Mouse (Mus musculus) liver, embryonic 16.5 days (tissue): ENCODE results near the gene Myom1. TPM values are rescaled to one million over a fixed set of nuclear protein-coding genes. Genes with fewer than 3 reads are reported as not detected.

ENCODE experiments used
- ATAC-seq: fragments of 200-750 bp; cut with Nextera tagmentation; 2 replicates; pipeline ENCODE4 v1.8.0; 2017; ENCODE audit warnings: low read depth, mild to moderate bottlenecking, moderate number of reproducible peaks, moderate library complexity
- H3K27ac ChIP-seq: fragments of 300-500 bp; sonication (generic); 2 replicates; pipeline ENCODE4 v1.5.1; 2014; ENCODE audit warnings: mild to moderate bottlenecking, low read length
- H3K27me3 ChIP-seq: fragments of 300-500 bp; sonication (generic); 2 replicates; pipeline ENCODE4 v1.6.1; 2014; ENCODE audit warnings: low read depth, low read length, mixed read lengths; ENCODE audit not compliant: control insufficient read depth, insufficient read depth
- H3K36me3 ChIP-seq: fragments of 300-500 bp; sonication (generic); 2 replicates; pipeline ENCODE4 v1.6.1; 2014; ENCODE audit warnings: mild to moderate bottlenecking; ENCODE audit not compliant: control insufficient read depth, insufficient read depth
- H3K4me1 ChIP-seq: fragments of 300-500 bp; sonication (generic); 2 replicates; pipeline ENCODE4 v1.6.1; 2014; ENCODE audit warnings: low read depth, low read length, mixed read lengths; ENCODE audit not compliant: control insufficient read depth
- H3K4me2 ChIP-seq: fragments of 300-500 bp; sonication (generic); 2 replicates; pipeline ENCODE4 v1.6.1; 2014; ENCODE audit warnings: low read depth, low read length, mixed read lengths
- H3K4me3 ChIP-seq: fragments of 300-500 bp; sonication (generic); 2 replicates; pipeline ENCODE4 v1.5.1; 2014; ENCODE audit warnings: low read depth, mild to moderate bottlenecking, low read length
- H3K9ac ChIP-seq: fragments of 300-500 bp; sonication (generic); 2 replicates; pipeline ENCODE4 v1.6.1; 2014; ENCODE audit warnings: low read depth, low read length
- H3K9me3 ChIP-seq: fragments of 300-500 bp; sonication (generic); replicated peaks from 2 replicates; pipeline ENCODE4 v1.6.1; 2016; ENCODE audit warnings: low read length; ENCODE audit not compliant: control insufficient read depth
- WGBS: fragments of 180-500 bp; shearing (Covaris S2); extraction: QIAGEN DNeasy Blood & Tissue Kit; methylation state at CpG from one replicate; pipeline ENCODE4 v1.1.7; 2014; ENCODE audit not compliant: insufficient replicate concordance; 5-methylcytosine and 5-hydroxymethylcytosine counted together
- polyA plus RNA-seq: library from polyadenylated mRNA; unstranded; fragments of >200 nt; fragmentation: Nextera tagmentation; extraction: Ambion mirVana; gene quantifications from 2 replicates; pipeline ENCODE4 v1.2.1, GENCODE M21; 2015

The Myom1 gene
- polyA plus RNA-seq, 1 experiment from 2014 or later, result 3.3 TPM

- Histone ChIP-seq H3K4me1 (peaks cover 10% of the 10 kb centered on the region), H3K27ac (no peak overlapping the region), H3K4me2 (no peak overlapping the region), H3K9me3 (no peaks in the 10 kb centered on the region), H3K4me3 (no peak overlapping the region), H3K36me3 (no peaks in the 10 kb centered on the region), H3K9ac (no peak overlapping the region), H3K27me3 (no peaks in the 10 kb centered on the region)
- WGBS, result 76% methylated on average over 4 of the region's 4 CpGs
- no peak for ATAC-seq
Measured at GRCm38 (mm10) chr17:71092341-71092740, 89.9 kb downstream of the Myom1 start.

DNA sequence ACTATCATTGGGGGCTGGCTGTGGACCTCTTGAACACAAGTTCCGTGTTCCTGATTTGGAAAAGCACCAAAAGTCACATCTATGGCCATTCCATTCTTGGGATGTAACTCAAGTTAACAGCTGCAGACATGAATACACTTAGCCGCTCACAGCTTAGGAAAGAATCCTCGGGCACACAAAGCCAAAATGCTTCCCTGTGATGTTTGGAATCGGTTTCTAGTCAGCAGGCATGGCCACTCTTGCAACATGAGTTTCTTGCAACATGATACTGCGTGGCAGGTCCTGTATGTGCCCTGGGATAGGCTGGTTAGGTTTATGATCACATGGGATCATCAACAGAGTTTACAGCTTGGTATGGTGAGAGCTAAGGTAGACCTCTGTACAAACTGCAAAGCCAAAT lies 91.4 kb downstream of the Myom1 start:
- ATAC-seq, result no peak
- Histone ChIP-seq H3K4me2 (no peak overlapping the region), H3K36me3 (no peaks in the 10 kb centered on the region), H3K9me3 (no peaks in the 10 kb centered on the region), H3K27ac (no peak overlapping the region), H3K9ac (no peak overlapping the region), H3K4me3 (no peak overlapping the region), H3K4me1 (peaks cover 6% of the 10 kb centered on the region), H3K27me3 (no peaks in the 10 kb centered on the region)
- 59% methylated on average over 5 of the region's 5 CpGs for WGBS

- Histone ChIP-seq H3K9ac (no peak overlapping the region), H3K27ac (no peak overlapping the region), H3K36me3 (no peaks in the 10 kb centered on the region), H3K4me3 (no peak overlapping the region), H3K4me2 (no peak overlapping the region), H3K27me3 (no peaks in the 10 kb centered on the region), H3K4me1 (peaks cover 6% of the 10 kb centered on the region), H3K9me3 (no peaks in the 10 kb centered on the region)
- ATAC-seq, result no peak
- WGBS, result 78% methylated on average over 3 of the region's 3 CpGs
Measured at GRCm38 (mm10) chr17:71094438-71094837, 92.0 kb downstream of the Myom1 start.

GRCm38 (mm10) chr17:71096557-71097208 lies 94.2 kb downstream of the Myom1 start:
- H3K27ac ChIP-seq, result no peak overlapping the region
- 65% methylated on average over 8 of the region's 8 CpGs for WGBS
- no peak for ATAC-seq

DNA sequence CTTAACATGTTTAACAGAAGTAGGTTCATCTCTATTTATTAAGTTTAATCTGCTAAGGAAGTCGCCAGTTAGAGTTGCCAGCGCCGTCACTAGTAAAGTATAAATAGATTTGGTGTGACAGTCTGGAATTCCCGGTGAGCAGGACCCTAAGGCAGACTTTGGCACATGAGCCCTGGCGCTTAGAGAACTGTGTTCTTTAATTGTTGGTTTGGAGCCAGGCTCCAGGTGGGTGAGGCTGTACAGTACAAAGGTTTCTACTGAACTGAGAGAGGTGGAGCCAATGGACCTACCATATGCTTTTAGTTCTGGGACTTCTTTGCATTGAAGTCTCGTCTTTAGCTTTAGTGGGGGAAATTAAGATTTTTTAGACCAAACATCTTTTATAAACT lies 94.8 kb downstream of the Myom1 start:
- Histone ChIP-seq H3K36me3 (no peaks in the 10 kb centered on the region), H3K9ac (0 out of 2 replicates have a peak overlapping the region, but pooled peaks have one; percentile 16), H3K27me3 (no peaks in the 10 kb centered on the region), H3K9me3 (no peaks in the 10 kb centered on the region), H3K4me3 (no peak overlapping the region), H3K4me1 (peaks cover 2% of the 10 kb centered on the region), H3K4me2 (no peak overlapping the region), H3K27ac (no peak overlapping the region; the same call in 1 of the 2 replicates)
- ATAC-seq, result peak; percentile 84
- WGBS, result 68% methylated on average over 6 of the region's 6 CpGs

More at GRCm38 (mm10) chr17:71096557-71097208, 94.2 kb downstream of the Myom1 start:
- Histone ChIP-seq H3K36me3 (no peaks in the 10 kb centered on the region), H3K27me3 (no peaks in the 10 kb centered on the region), H3K4me2 (no peak overlapping the region), H3K9me3 (no peaks in the 10 kb centered on the region), H3K4me3 (no peak overlapping the region), H3K9ac (no peak overlapping the region), H3K4me1 (peaks cover 2% of the 10 kb centered on the region)

DNA sequence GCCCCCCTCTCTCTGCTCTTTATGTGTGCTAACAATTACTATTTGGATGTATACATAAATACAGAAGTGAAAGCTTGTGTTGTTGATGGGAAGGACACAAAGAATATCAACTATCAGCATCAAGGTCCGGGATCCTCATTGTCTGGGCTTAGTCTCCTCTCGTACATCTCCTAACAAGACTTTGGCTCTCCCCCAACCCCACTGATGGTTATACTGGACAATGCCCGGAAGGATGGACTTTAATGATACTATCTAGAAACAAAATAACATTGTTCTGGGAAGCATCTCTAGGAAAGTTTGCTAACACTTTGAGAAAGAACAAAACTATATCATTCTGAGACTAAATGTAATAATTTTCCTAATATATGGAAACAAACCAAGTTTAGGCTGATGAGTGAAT lies 96.2 kb downstream of the Myom1 start:
- Histone ChIP-seq H3K9ac (no peak overlapping the region), H3K27me3 (no peaks in the 10 kb centered on the region), H3K4me1 (no peaks in the 10 kb centered on the region; the same call in none of the 2 replicates), H3K4me3 (no peak overlapping the region), H3K27ac (no peak overlapping the region), H3K9me3 (no peaks in the 10 kb centered on the region), H3K36me3 (no peaks in the 10 kb centered on the region), H3K4me2 (no peak overlapping the region)
- ATAC-seq, result no peak
- WGBS, result 69% methylated on average over 3 of the region's 3 CpGs

GRCm38 (mm10) chr17:71102571-71103551 lies 100.4 kb downstream of the Myom1 start:
- Histone ChIP-seq H3K27me3 (no peaks in the 10 kb centered on the region), H3K4me3 (no peak overlapping the region), H3K36me3 (no peaks in the 10 kb centered on the region), H3K9ac (no peak overlapping the region), H3K27ac (no peak overlapping the region), H3K4me2 (no peak overlapping the region), H3K4me1 (no peaks in the 10 kb centered on the region; the same call in 1 of the 2 replicates), H3K9me3 (no peaks in the 10 kb centered on the region)
- 37% methylated on average over 17 of the region's 17 CpGs for WGBS
- ATAC-seq, result no peak

- no peak overlapping the region for H3K4me2 ChIP-seq
- H3K27ac ChIP-seq, result no peak overlapping the region
- H3K36me3 ChIP-seq, result no peaks in the 10 kb centered on the region
- no peak for ATAC-seq
- no peak overlapping the region for H3K9ac ChIP-seq
- H3K9me3 ChIP-seq, result no peaks in the 10 kb centered on the region
- 81% methylated on average over 7 of the region's 7 CpGs for WGBS
- H3K4me1 ChIP-seq, result no peaks in the 10 kb centered on the region; the same call in 1 of the 2 replicates
- no peaks in the 10 kb centered on the region for H3K27me3 ChIP-seq
- no peak overlapping the region for H3K4me3 ChIP-seq
Measured at GRCm38 (mm10) chr17:71105297-71105696, 102.9 kb downstream of the Myom1 start.

DNA sequence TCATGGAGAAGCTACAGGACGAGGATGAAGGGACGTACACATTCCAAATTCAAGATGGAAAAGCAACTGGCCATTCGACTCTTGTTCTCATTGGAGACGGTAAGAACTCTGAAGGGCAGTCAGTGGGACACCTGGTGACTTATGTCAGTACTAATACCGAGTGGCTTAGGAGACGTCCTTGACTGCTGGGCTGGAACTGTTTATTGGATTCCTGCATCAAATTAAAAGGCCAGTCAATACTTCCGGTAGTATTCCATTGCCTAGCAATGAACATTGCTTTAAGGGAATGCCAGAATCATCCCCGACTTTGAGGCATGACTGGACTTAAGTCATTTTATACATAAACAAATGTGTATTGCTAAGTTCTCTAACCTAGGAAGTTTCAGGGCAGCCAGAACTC lies 103.8 kb downstream of the Myom1 start:
- 75% methylated on average over 8 of the region's 8 CpGs for WGBS
- no peaks in the 10 kb centered on the region for H3K9me3 ChIP-seq
- H3K36me3 ChIP-seq, result no peaks in the 10 kb centered on the region

More for the DNA sequence above, 103.8 kb downstream of the Myom1 start:
- Histone ChIP-seq H3K4me3 (no peak overlapping the region), H3K4me2 (no peak overlapping the region), H3K27me3 (no peaks in the 10 kb centered on the region), H3K9ac (no peak overlapping the region), H3K4me1 (no peaks in the 10 kb centered on the region; the same call in 1 of the 2 replicates), H3K27ac (no peak overlapping the region)
- no peak for ATAC-seq
